Mouse (Mus musculus) c-Kit-positive CD71-negative TER-119-negative erythroid progenitor cells, embryonic 14.5 days (primary cell): ENCODE data around the gene A730009L09Rik.

Experiments
- DNase-seq: peaks from one replicate; pipeline ENCODE4 v3.0.0-alpha.2; 2013; ENCODE audit warnings: low read depth

Gene A730009L09Rik

DNA sequence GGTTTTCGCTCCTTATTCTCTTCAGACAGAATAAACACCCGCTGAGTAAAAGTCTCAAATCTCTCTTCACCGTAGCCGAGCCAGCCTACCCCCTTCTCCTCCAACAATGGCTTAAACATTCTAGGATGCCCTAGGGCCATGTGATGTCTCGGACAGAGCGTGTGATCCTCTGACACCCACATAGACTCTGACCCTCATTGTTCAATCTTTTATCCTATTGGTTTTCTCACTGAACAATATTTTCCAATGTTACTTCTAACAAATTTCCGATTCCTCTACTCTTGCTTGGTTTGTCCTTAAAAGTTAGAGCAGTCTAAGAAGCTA is 45.3 kb downstream of the A730009L09Rik start:
- DNase-seq = no peak
